Mouse (Mus musculus) skeletal muscle tissue, adult 2 months (tissue): ENCODE measurements around the gene D17H6S53E.
A peak's percentile ranks its signal among the peaks of the same experiment; 100 is the strongest.
"Not testable (repeated sequence)": the region's sequence is repeated elsewhere in the genome, so short reads cannot be mapped to it uniquely, and the experiment has no call there.

Experiments
- DNase-seq: peaks from one replicate; pipeline ENCODE4 v3.0.0-alpha.2; 2012; ENCODE audit warnings: low read depth, low spot score

D17H6S53E gene

DNA sequence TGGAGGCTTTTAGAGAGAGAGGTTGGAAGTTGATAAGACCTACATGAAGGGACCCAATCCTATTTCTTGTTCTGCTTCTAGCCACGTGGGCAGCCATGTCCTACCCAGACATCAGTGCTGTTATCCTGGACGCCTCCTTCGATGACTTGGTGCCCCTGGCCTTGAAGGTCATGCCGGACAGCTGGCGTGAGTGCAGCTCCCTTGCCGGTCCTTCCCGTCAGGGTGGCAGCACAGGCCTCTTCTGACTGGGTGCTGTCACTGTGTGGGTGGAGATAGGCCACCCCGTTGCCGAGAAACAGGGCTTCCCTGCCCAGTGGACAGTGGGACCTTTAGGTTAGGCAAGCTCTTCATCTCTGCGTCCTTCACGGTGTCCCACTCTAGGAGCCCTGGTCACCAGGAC is 25.0 kb upstream of the D17H6S53E start:
- no peak for DNase-seq

DNA sequence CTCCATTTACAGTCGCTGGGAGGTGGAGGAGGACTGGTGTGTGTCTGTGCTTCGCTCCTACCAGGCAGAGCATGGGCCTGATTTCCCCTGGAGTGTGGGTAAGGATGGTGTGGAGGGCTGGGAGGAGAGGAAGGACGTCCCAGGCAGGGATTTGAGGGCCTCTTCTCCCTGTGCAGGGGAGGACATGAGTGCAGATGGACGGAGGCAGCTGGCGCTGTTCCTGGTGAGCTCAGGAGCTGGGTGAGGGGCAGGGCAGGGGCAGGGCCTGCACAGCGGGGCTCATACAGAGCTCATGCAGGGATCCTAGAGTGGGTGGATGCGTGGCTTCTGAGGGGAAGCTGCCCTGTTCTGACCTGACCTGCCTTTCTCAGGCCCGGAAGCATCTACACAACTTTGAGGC is 23.9 kb upstream of the D17H6S53E start:
- DNase-seq, result no peak

DNA sequence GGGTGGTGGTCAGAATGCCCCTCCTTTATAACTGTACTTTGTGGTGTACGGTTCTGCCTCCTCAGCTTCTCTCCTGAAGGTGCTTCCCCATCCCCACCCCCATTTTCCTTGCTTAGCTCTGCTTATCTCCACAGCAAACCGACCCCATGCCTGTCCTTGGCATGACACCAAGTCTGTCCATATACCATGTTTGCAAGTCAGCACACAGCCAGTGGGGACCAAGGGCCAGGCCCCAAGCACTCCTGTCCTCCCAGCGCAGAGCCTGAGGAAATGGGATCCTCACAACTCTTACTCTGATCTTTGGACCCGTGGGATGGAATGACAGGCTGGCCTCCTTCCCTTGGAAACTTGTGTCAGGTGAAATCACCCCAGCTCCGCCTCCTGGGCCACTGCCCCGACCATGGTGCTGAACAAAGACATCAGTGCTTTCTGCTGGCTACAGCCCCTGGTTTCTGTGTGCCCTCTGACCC is 22.9 kb upstream of the D17H6S53E start:
- peak; percentile 23 for DNase-seq

DNA sequence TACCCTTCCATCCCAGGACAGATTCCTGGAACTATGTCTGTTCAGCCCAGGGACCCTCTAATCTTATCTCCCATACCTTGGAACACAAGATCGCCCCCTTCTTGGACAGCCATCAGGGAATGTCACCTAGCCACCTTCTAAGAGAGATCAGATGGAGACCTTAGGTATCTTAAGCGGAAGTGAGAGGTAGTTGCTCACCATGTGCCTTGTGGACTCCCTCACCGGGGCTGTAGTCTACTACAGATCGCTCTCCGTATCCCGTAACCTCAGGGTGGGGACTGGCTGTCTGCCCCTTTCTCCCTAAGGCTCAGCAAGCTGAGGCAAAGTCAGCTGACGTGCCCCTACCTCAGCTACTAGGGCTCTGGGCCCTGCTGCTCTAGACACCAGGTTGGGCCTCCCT is 22.1 kb upstream of the D17H6S53E start:
- no peak for DNase-seq

DNA sequence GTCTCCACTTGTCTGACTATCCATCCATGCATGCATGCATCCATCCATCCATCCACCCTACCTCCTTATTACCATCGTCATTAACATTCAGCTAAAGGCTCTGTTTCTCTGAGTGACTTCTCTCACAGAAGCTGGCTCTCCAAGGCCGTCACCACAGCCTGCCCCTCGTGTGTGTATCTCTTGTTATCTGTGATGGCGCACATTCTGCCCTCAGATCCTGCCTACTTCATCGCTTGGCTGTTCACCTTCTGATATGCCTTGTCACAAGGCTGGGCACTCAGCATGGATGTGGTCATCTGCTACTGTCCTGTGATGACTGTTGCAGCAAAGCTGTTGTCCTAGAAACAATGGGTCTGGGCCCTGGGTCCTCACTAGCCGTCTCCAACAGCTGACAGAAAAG is 21.4 kb upstream of the D17H6S53E start:
- DNase-seq, result no peak

DNA sequence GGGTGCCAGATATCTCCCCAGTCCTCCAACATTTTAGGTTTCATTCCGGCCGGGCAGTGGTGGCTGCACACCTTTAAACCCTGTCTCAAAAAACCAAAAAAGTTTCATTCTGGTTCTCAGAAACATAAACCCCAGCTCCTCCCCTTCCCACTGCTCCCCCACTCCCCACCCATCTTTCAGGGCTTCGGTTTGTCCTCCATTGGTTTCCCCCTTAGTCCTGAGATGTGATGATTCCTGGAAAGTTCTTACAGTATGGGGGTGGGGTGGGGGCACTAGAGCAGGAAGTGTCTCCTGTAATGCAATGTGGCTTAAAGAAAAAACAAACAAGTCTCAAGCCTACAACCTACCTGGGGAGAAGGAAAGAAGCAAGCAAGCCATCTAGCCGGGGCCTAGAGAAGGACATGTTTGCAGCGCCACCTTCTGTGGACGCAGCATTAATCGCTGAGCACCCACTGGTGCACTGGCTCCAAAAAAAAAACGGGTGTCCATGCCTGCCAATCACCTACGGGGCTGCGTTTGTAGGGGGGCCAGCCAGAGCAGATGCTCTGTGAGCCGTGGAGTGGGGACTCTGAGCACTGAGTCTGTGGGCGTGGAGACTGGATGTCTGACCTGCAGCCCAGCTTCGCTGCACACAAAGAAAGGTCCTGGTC is 20.3 kb upstream of the D17H6S53E start:
- no peak for DNase-seq

DNA sequence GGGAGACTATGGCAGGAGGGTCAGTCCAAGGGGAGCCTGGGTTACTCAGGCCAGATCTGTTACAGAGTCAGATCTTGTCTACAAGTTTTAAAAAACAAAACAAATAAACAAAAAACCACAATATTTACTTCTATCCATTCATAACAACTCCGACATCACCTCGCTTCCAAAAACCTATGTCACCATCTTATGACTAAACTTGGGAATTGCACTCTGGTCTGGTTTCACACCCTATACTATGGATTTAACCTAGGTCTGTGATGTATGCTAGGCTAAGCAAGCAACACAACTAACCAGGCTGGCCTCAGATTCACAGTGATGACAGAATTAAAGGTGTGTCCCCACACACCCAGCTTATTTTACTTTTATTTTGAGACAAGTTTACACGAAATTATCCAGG is 19.7 kb upstream of the D17H6S53E start:
- DNase-seq, result no peak

DNA sequence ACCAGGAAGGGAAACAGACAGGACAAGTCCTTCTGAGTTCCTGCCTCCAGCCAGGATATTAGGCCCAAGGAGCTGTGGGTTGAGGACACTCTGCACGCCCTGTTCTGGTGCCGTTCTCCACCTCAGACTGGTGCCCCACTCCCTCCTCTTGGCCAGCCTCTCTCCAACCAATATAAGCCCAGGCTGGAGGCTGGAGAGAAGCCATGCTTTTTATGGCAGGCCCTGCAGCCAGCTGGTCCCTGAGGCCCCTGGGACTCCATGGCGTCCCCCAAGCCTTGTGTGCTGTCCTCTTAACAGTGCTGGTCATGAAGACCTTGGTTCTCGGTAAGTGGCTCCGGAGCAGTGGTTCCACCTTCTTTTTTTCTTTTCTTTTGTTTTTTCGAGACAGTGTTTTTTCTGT is 18.1 kb upstream of the D17H6S53E start, which contains the start of gene Ly6g5c:
Ly6g5c (plus strand) TSS at position 183 of the 400 bp plus-strand sequence.
- DNase-seq, result no peak

DNA sequence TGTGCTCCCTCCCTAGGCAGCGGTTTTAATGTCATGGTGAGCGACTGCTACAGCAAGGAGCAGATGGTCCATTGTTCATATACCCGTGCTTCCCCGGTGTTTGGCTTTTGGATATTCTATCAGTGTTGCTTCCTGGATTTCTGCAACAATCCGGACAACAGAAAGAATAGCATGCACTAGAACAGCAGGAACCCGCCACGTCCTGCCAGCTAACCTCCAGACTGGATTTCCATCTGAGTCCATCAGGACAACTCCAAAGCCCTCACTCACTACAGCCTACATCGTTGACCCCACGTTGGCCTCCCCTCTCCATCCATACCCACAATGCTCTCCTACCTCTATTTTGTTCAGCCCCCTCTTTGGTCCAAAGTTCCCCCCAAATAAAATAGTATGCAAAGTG is 14.4 kb upstream of the D17H6S53E start:
- no peak for DNase-seq

DNA sequence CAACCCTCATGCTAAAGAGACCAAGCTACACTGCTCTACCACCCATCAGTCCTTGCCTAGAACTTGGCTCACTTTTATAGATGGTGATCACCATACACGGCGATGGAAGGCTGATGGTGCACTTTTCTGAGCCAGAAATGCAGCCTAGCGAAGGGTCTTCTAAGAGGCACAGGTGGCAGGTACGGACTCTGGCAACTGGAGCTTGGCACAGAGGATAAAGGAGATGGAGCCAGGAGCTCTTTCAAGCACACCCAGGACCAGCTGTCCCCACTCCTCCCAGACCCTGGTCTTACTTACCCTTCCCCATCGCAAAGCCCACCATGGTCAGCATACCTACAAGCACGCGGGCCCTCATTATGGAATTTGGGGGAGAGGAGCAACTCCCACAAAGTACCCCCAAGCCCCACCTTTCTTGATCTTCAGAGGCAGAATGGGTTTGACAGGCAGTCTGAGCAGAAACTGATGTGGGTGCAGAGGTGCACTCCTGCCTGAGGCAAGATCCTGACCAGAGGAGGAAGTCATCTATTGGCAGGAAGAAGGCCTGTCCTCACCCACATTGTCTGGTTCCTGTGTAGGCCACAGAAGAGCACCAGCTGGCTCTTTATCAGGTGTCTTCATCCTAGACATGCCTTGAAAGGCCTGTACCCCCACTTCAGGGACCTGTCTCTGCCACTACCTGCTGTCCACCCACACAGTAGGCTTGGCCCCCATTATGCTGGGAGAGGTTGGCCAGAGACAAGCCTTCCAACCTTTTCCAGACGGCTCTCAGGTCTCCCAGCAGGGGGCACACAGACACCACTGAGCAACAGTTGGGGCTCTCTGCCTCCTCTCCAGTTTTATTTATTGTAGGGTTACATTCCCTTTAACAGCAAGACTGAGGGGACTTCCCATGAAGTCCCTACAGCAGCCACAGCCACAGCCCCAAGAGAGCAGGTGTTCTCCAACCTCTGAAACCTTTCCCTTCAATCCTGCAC is 10.8 kb upstream of the D17H6S53E start, which contains the start of gene Ly6g5b:
Ly6g5b (minus strand) TSS at position 383 of the 974 bp plus-strand sequence.
- DNase-seq, result no peak

DNA sequence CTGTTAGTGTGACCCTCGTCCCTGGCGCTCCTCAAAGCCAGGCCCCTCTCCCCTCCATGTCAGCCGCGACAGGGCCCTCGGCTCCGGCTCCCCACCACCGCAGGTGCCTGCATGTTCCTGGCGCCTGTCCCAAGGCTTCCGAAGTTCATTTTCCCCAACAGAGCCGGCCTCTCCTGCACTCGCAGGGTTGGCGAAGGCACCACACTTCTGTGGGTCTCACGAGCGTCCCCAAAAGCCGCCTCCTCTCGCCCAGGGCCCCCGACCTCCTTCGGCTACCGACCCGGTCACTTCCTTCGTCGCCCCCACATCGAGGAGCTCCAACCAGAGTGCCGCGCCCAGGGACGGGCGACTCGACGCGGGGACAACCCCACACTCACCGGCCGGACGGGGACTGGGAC is 5.4 kb upstream of the D17H6S53E start:
- DNase-seq, result peak; percentile 32

DNA sequence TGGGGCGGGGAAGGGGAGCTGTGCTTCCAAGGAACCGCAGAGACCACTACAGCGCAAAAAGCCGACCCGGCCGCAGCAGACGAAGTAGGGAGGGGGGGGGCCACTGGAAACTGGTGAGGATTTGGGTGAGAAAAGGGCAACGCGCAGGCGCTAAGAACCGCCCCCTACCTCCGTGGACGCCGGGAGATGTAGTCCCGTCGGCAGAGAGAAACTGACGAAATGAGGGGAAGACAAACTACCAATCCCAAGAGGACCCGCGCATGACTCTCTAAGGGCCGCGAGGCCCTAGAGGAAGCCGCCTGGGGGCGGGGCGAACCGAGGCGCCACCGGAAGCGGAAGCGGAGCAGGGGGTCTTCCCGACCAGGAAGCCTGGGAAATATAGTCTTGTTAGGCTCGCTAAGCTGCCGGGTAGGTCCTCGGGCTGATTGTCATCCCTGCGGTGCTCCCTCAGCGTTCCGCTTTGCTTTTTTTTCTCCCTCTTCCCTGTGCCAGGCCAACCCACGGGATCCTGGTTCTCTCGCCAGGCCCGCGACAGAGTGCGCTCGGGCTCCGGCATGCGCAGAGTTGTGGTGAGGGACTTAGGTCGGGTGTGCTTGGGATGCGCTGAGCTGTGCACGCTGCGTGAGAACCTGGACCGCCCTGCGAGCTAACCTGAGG is 4.9 kb upstream of the D17H6S53E start, which contains the start of gene Gpank1:
Gpank1 (plus strand) TSS at position 313 of the 657 bp plus-strand sequence.
- DNase-seq, result peak; percentile 98

DNA sequence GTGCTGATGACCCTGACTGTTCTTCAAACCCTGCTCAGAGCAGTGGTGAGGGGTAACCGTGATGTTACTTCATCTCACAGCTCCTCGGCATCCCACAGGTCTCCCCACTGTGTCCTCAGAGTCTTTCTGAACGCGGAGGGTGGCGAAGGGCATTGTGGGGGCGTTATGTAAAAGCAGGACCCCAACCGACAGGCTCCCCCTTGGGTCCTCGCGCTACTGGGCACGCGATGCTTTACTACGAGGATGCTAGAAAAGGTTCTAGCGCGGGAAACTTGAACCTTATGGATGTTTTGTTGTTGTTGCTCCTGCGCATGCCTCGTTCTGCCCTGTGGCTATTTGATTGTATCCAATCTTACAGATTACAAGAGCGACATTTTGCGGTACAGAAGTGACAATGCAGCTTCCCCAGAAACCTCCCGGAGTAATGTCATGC is 4.3 kb upstream of the D17H6S53E start, which contains the start of gene Csnk2b:
Csnk2b (minus strand) TSS at position 183 of the 433 bp plus-strand sequence.
- DNase-seq, result peak; percentile 40

DNA sequence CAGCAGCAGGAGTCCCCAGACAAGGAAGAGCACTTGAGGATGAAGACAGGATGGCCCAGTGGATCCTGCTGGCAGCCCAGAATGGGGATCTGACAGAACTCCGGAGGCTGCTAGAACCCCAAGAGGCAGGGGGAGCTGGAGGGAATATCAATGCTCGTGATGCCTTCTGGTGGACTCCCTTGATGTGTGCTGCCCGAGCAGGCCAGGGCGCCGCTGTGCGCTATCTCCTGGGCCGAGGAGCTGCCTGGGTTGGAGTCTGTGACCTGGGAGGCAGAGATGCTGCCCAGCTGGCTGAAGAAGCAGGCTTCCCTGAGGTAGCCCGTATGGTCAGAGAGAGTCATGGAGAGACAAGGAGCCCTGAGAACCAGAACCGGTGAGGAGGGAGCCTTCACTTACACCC is 2.9 kb upstream of the D17H6S53E start:
- DNase-seq, result not testable (repeated sequence)

DNA sequence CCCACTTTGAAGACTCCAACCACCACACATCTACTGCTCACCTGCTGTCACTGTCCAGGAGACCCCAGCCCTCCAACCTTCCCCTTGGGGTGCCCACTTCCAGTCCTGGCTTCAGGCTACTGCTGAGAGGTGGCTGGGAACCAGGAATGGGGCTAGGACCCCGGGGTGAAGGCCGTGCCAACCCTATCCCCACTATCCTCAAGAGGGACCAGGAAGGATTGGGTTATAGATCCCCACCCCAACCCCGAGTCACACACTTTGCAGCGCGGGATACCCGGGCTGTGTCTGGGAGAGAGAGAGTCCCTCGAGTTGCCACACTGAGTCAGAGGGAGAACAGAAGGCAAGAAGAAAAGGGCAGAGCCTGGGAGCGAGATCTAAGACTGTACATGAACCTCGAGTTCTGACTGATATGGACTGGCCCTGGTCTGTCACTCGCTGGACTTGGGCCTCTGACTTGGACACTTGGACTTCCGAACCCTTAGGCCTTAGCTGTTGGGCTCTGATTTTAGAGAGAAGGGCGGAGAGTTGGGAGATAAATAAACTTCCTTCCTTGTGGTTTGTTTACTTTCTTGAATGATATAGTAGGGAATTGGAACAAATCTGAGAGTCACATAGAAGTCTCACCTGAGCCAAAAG is 1.8 kb upstream of the D17H6S53E start:
- DNase-seq, result not testable (repeated sequence)

DNA sequence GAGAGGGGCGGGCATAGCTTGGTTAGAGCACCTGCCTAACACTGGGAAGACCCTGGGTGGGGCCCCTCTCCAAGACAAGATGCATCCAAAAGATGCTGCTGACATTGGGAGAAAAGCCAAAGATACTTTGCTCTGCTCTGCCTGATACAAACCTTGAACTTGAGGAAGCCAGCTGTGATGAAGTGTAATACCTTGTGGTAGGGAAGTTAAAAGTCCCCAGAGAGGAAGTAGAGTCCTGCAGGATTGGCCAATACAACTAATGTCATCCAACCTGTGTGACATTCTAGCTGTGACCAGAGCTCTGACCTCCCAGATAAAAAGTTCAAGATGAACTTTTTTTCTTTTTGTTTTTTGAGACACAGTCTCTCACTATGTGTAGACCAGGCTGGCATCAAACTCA is 1.1 kb upstream of the D17H6S53E start:
- DNase-seq, result no peak

DNA sequence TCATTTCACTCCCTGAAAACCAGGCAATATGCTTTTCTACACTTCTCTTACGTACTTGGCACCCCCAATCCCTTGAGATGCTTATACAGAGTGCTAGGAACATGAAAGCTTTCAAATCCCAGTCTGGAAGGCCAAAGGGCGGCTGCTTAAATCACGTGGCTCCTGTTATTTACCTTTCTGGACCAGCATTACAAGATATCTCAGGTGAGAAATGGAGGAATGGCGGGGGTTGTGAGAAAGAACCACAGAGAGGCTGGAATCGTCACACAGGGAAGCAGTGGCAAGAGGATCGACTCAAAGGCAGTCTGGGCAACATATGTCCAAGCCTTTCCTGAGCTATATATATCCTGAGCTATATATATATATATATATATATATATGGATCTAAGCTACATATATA is 595 bp upstream of the D17H6S53E start:
- DNase-seq, result no peak

DNA sequence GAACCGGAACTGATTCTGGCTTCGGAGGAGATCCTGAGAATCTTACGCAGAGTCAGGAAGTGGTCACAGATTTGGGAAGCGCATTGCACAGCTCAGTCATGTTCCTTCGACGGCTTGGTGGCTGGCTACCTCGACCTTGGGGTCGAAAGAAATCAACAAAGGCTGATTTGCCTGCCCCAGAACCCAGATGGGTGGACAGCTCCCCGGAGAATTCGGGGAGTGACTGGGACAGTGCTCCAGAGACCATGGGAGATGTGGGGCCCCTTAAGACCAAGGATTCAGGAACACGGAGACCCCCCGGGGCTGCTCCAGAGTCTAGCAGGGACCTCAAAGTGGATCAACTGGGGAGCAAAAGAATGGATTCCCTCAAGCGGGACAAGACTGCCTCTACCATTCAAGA is 844 bp downstream of the D17H6S53E start:
- DNase-seq, result no peak

DNA sequence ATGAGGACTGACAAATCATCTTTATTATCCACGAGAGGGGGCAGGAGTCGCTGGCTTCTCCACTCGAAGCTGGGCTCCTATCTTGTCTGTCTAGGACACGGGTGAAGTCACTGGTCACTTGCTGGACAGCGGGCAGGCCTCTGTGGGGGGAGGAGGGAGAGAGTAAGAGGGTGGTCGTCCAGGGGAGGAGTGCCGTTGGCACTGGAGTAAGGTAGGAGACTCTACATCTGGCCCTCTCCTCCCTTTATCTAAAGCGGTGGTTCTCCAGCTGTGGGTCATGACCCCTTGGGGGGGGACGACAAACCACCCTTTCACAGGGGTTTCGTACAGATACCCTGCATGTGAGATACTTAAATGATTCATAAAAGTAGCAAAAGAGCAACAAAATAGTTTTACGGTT is 2.8 kb downstream of the D17H6S53E start:
- no peak for DNase-seq

DNA sequence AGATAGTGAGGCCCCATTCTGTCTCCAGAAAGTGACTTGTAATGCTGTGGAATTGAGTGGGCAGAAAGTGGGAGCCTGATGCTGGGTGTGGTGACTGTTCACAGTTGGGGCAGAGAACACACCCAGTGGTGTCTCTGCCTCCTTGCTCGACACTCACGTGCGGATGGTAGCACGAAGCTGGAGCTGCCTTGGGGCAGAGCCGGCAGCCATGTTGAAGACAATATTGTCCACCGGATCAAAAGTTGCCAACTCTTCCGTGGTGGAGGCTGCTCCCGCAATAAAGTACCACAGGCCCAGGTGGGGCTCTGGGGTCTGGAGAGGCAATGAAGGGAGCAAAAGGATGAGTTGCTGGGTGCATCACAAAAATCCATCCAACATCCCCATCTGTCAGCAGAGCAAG is 4.9 kb downstream of the D17H6S53E start:
- no peak for DNase-seq

DNA sequence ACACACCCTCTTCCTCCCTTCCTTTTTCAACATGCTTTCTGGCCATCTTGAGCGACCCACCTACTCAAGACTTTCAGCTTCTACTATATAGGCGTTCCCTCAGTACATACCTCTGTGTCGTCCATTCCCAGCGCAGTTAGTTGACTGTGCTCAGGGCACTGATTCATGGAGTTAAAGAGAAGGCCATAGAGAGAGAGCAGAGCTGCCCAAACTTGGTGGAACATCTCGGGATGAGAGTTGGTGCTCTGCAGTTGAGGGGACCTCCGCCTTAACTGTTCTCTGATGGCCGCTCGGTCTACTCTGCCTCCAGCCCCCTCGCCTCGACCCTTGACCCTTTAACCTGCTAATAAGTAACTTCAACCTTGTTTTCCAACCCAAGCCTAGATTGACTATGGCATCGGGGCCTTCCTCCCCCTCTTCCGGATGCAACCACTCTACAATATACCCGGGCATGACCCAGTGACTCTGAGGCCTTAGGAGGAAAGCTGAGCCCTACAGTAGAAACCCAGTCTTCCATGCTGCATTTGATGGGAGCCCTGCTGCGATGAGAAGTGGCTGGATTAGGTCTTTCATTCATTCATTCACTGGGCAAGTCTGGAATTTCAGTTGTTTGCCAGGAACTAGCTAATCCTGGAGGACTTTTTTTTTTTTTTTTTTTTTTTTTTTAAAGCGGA is 5.5 kb downstream of the D17H6S53E start, which contains the start of gene Apom:
Apom (minus strand) TSS at position 551 of the 674 bp plus-strand sequence.
- DNase-seq, result no peak
